Mouse (Mus musculus) midbrain, postnatal 0 days (tissue): ENCODE results near the gene Plch1. TPM values are rescaled to one million over a fixed set of nuclear protein-coding genes. Genes with fewer than 3 reads are reported as not detected.
A peak's percentile ranks its signal among the peaks of the same experiment; 100 is the strongest.

Source experiments
- ATAC-seq: fragments of 200-750 bp; cut with Nextera tagmentation; 2 replicates; pipeline ENCODE4 v1.8.0; 2017; ENCODE audit warnings: moderate number of reproducible peaks, mild to moderate bottlenecking, moderate TSS enrichment, moderate library complexity; ENCODE audit not compliant: low FRiP score
- DNase-seq: peaks from one replicate; pipeline ENCODE4 v3.0.0-alpha.2; 2015; ENCODE audit warnings: low spot score
- H3K27ac ChIP-seq: fragments of 300-500 bp; sonication (generic); 2 replicates; pipeline ENCODE4 v1.5.1; 2014; ENCODE audit warnings: low read depth, mild to moderate bottlenecking, low read length, mixed read lengths
- H3K27me3 ChIP-seq: fragments of 300-500 bp; sonication (generic); 2 replicates; pipeline ENCODE4 v1.6.1; 2014; ENCODE audit warnings: low read length, control low read depth, mixed read lengths; ENCODE audit not compliant: insufficient read depth
- H3K36me3 ChIP-seq: fragments of 300-500 bp; sonication (generic); 2 replicates; pipeline ENCODE4 v1.6.1; 2014; ENCODE audit warnings: low read length, control low read depth, mixed read lengths; ENCODE audit not compliant: insufficient read depth
- H3K4me1 ChIP-seq: fragments of 300-500 bp; sonication (generic); 2 replicates; pipeline ENCODE4 v1.6.1; 2014; ENCODE audit warnings: mild to moderate bottlenecking, control low read depth, antibody characterized with exemption, low read length, mixed read lengths; ENCODE audit not compliant: insufficient read depth
- H3K4me2 ChIP-seq: fragments of 300-500 bp; sonication (generic); 2 replicates; pipeline ENCODE4 v1.6.1; 2014; ENCODE audit warnings: low read depth, mild to moderate bottlenecking, low read length, mixed read lengths; ENCODE audit not compliant: poor library complexity, severe bottlenecking
- H3K4me3 ChIP-seq: fragments of 300-500 bp; sonication (generic); 2 replicates; pipeline ENCODE4 v1.5.1; 2014; ENCODE audit warnings: low read depth, mild to moderate bottlenecking, low read length, moderate library complexity
- H3K9ac ChIP-seq: fragments of 300-500 bp; sonication (generic); replicated peaks from 2 replicates; pipeline ENCODE4 v1.6.1; 2014; ENCODE audit warnings: mild to moderate bottlenecking, low read length, moderate library complexity, mixed read lengths; ENCODE audit not compliant: poor library complexity, severe bottlenecking
- H3K9me3 ChIP-seq: fragments of 300-500 bp; sonication (generic); 2 replicates; pipeline ENCODE4 v1.6.1; 2016; ENCODE audit warnings: low read length, control low read depth
- CTCF ChIP-seq: IDR thresholded peaks from 2 replicates; pipeline ENCODE4 v1.5.1; 2016; ENCODE audit warnings: antibody characterized with exemption, mild to moderate bottlenecking
- WGBS: fragments of 180-500 bp; shearing (Covaris S2); extraction: QIAGEN DNeasy Blood & Tissue Kit; methylation state at CpG from one replicate; pipeline ENCODE4 v1.1.7; 2014; 5-methylcytosine and 5-hydroxymethylcytosine counted together
- polyA plus RNA-seq: library from polyadenylated mRNA; unstranded; fragments of >200 nt; fragmentation: Nextera tagmentation; extraction: Ambion mirVana; gene quantifications from 2 replicates; pipeline ENCODE4 v1.2.1, GENCODE M21; 2015
- total RNA-seq: library from RNA; depleted of rRNA; stranded (reverse); fragments of >200 nt; gene quantifications from 2 replicates; pipeline ENCODE4 v1.2.3, GENCODE M21; 2014

Gene Plch1
- total and polyA plus RNA-seq, 2 experiments from 2014 or later = 5.4 to 23.5 TPM

- H3K9ac ChIP-seq = no peak overlapping the region; the same call in 1 of the 2 replicates
- H3K27me3 ChIP-seq = no peaks in the 10 kb centered on the region
- peak overlapping the region; percentile 20; the same call in 1 of the 2 replicates for H3K4me3 ChIP-seq
- no peak overlapping the region for H3K27ac ChIP-seq
- H3K36me3 ChIP-seq = no peaks in the 10 kb centered on the region
- no peaks in the 10 kb centered on the region for H3K9me3 ChIP-seq
- no peak for TF ChIP-seq CTCF
- H3K4me2 ChIP-seq = peak overlapping the region; percentile 36
- ATAC-seq (peak; percentile 80), DNase-seq (peak; percentile 57)
- H3K4me1 ChIP-seq = no peaks in the 10 kb centered on the region
- WGBS = 14% methylated on average over 12 of the region's 12 CpGs
These were observed 48.1 kb downstream of the Plch1 start for GRCm38 (mm10) chr3:63851125-63851698.

GRCm38 (mm10) chr3:63849765-63850346, 49.4 kb downstream of the Plch1 start:
- WGBS = 16% methylated on average over 10 of the region's 10 CpGs
- peak overlapping the region; percentile 34 for H3K4me2 ChIP-seq
- H3K27me3 ChIP-seq = no peaks in the 10 kb centered on the region
- H3K9ac ChIP-seq = no peak overlapping the region
- no peaks in the 10 kb centered on the region for H3K9me3 ChIP-seq
- no peak overlapping the region for H3K27ac ChIP-seq
- no peaks in the 10 kb centered on the region for H3K36me3 ChIP-seq
- H3K4me1 ChIP-seq = no peaks in the 10 kb centered on the region
- DNase-seq (no peak), ATAC-seq (no peak; the same call in 1 of the 2 replicates)
- TF ChIP-seq CTCF = no peak
- H3K4me3 ChIP-seq = peak overlapping the region; percentile 10; the same call in 1 of the 2 replicates

- no peak overlapping the region for H3K9ac ChIP-seq
- no peaks in the 10 kb centered on the region for H3K27me3 ChIP-seq
- ATAC-seq (peak; percentile 65; the same call in 1 of the 2 replicates), DNase-seq (no peak)
- no peaks in the 10 kb centered on the region for H3K9me3 ChIP-seq
- TF ChIP-seq CTCF = no peak
- no peak overlapping the region for H3K4me2 ChIP-seq
- 44% methylated on average over 4 of the region's 4 CpGs for WGBS
- no peak overlapping the region for H3K27ac ChIP-seq
- H3K4me1 ChIP-seq = no peaks in the 10 kb centered on the region
- H3K36me3 ChIP-seq = no peaks in the 10 kb centered on the region
- no peak overlapping the region for H3K4me3 ChIP-seq
These were observed 55.1 kb downstream of the Plch1 start for GRCm38 (mm10) chr3:63844141-63844540.

- H3K27ac ChIP-seq = no peak overlapping the region
- DNase-seq = no peak
- H3K9ac ChIP-seq = no peak overlapping the region
- TF ChIP-seq CTCF = no peak
- H3K9me3 ChIP-seq = no peaks in the 10 kb centered on the region
- H3K4me2 ChIP-seq = no peak overlapping the region
- 60% methylated on average over 4 of the region's 4 CpGs for WGBS
- no peaks in the 10 kb centered on the region for H3K36me3 ChIP-seq
- H3K4me3 ChIP-seq = no peak overlapping the region
- ATAC-seq = no peak
- no peaks in the 10 kb centered on the region for H3K4me1 ChIP-seq
- H3K27me3 ChIP-seq = no peaks in the 10 kb centered on the region
These were observed 56.8 kb downstream of the Plch1 start for GRCm38 (mm10) chr3:63842436-63842835.

- DNase-seq (no peak), ATAC-seq (no peak)
- H3K36me3 ChIP-seq = no peaks in the 10 kb centered on the region
- H3K27ac ChIP-seq = no peak overlapping the region
- no peak overlapping the region for H3K4me3 ChIP-seq
- no peak overlapping the region for H3K9ac ChIP-seq
- no peaks in the 10 kb centered on the region for H3K27me3 ChIP-seq
- no peak overlapping the region for H3K4me2 ChIP-seq
- no peak for TF ChIP-seq CTCF
- no peaks in the 10 kb centered on the region for H3K4me1 ChIP-seq
- no peaks in the 10 kb centered on the region for H3K9me3 ChIP-seq
These were observed 61.5 kb downstream of the Plch1 start for GRCm38 (mm10) chr3:63837750-63838149.

- Histone ChIP-seq H3K27me3 (no peaks in the 10 kb centered on the region), H3K36me3 (no peaks in the 10 kb centered on the region), H3K4me1 (no peaks in the 10 kb centered on the region), H3K9ac (no peak overlapping the region), H3K9me3 (no peaks in the 10 kb centered on the region), H3K4me3 (no peak overlapping the region), H3K4me2 (no peak overlapping the region), H3K27ac (no peak overlapping the region)
- TF ChIP-seq CTCF = no peak
- no peak for DNase-seq
- WGBS = 67% methylated on average over 8 of the region's 8 CpGs
- ATAC-seq = no peak
These were observed 62.2 kb downstream of the Plch1 start for GRCm38 (mm10) chr3:63836937-63837632.
